Mouse (Mus musculus): Measurements from ENCODE around the gene Npas4.

DNA sequence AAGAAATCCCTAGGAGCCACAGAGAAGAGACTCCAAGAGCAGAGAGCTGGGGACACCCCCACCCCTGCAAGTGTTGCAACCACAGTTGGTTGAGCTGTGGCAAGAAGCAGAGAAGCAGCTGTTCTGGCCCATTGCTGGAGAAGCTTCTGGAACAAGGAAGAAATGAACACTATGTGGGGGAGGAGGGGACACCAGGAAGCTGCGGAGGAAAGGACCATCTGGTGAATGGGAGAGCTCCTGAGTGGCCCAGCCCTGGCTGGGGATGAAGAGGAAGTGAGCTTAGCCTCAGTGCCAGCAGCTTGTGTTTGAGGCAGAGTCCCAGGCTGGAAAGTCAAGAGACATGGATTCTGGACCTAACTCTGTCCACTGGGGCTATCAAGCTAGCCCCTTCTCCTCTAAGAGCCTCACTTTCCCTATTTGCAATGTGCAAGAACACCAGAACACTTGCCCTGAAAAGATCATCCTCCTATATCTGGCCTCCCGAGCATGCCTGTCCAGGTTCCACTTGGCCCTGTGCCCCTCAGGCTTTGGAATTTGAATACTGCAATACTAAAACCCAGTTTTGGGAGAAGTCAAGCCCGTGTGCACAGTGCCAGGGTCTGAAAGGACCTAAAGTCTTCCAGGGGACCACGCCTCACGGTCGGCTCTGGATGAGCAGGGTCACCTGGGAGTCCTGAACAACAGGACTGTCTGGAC, 9.5 kb upstream of the Npas4 start:
- TF ChIP-seq CTCF (IDR thresholded peaks at IDR 0.05; ENCODE audit: borderline replicate concordance, control insufficient read depth, extremely low read depth, insufficient read depth, low read length, poor library complexity) (no peak), POLR2A (IDR thresholded peaks at IDR 0.05; ENCODE audit: control insufficient read depth, extremely low read depth, insufficient read depth, low read length, poor library complexity) (no peak)

All from thymus, adult 2 months (tissue).